Mouse (Mus musculus) v-Abl transformed pro-B cells (cell line): ENCODE data around the gene Prss57.

Experiments used
- in situ Hi-C, 2 experiments: fragments of 400-800 bp; cut with MboI; formaldehyde crosslinking; loops; one replicate each; pipeline ENCODE4 v1.15.1; 2025; ENCODE audit not compliant: unreplicated experiment in 2 of 2

Prss57 gene

DNA sequence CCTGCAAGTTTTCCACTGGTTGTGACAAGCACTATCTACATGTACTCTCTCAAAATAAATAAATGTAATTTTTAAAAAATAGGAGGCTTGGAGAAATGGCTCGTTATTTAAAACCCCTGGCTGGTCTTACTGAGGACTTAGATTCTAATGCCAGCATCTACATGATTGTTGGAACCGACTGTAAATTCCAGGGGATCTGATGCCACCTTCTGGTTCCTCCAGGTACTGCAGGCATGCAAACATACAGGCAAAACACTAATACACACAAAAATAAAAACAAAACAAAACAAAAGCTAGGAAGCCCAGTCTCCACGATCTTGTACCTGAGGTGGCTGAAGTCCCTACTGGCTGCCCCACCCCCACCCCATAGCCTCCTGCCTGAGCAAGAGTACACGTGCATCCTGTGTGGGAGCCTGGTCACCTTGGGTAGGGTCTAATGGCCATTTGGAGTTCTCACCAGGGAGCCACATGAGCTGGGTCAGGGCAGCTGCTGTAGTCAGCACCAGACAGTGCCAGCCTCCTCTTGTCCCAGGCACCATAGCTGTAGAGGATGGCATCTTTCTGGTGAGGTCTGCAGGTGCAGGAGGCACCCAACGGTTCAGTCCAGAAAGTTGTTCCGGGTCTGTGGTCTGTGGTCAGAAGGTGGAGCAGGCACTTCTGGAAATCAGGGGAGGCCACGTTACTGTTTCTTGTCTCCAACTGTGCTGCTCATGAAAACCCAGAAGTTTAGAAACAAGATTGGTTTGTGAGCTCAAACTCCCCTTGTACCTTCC, 2.2 kb downstream of the Prss57 start:
- in situ Hi-C loops = loop anchor here in 1 of 2 experiments (10.0 kb wide), 1 partner anchor 94 kb away; no protein-coding TSS in a partner anchor

- in situ Hi-C loops = loop anchor here in 1 of 2 experiments (10.0 kb wide), 1 partner anchor 89 kb away; no protein-coding TSS in a partner anchor
Measured at GRCm38 (mm10) chr10:79783920-79784800, 6.6 kb downstream of the Prss57 start.

GRCm38 (mm10) chr10:79783050-79783449, 7.7 kb downstream of the Prss57 start:
- in situ Hi-C loops = loop anchor here in 1 of 2 experiments (10.0 kb wide), 1 partner anchor 88 kb away; no protein-coding TSS in a partner anchor

GRCm38 (mm10) chr10:79781956-79782355, 8.8 kb downstream of the Prss57 start:
- in situ Hi-C loops = loop anchor here in 1 of 2 experiments (10.0 kb wide), 1 partner anchor 87 kb away; no protein-coding TSS in a partner anchor

- in situ Hi-C loops = loop anchor here in 1 of 2 experiments (10.0 kb wide), 1 partner anchor 86 kb away; no protein-coding TSS in a partner anchor
Measured at GRCm38 (mm10) chr10:79781139-79781538, 9.6 kb downstream of the Prss57 start.

- in situ Hi-C loops = loop anchor here in 1 of 2 experiments (10.0 kb wide), 1 partner anchor 86 kb away; no protein-coding TSS in a partner anchor
Measured at GRCm38 (mm10) chr10:79780664-79781015, 10.1 kb downstream of the Prss57 start.

DNA sequence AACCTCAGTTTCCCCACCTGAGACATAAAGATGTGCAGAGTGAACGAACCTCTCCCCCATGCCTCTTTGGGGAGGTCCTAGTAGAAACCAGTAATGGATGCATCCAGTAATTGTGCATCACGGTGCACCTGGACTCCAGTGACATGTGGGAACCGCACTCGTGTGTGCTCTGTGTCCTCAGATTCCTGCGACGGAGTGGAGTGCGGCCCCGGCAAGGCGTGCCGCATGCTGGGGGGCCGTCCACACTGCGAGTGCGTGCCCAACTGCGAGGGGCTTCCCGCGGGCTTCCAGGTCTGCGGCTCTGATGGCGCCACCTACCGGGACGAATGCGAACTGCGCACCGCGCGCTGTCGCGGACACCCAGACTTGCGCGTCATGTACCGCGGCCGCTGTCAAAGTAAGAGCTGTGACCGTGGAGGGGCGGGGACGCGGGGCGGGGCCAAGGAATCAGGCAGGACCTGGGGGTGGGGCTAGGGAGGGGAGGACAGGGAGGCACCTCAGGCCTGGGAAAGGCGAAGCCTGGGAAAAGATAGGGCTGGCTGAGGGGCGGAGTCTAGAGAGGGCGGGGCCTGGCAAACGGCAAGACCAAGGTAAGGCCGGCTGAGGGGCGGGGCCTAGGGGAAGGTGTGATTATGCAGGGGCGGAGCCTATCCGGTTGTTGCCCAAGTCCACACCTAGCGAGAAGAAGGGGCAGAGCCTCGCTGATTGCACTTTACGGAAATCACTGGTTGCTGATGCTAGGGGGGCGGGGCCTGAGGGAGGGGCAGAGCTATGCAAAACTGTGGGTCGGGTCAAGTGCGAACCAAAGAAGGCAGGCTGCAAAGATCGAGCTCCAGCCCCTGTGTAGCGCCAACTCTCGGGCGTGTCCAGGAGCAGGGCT, 10.7 kb downstream of the Prss57 start:
- in situ Hi-C loops = loop anchor here (5.0 to 10.0 kb wide), 2 partner anchors 32 to 85 kb away; no protein-coding TSS in a partner anchor

- in situ Hi-C loops = loop anchor here in 1 of 2 experiments (5.0 kb wide), 1 partner anchor 33 kb away; no protein-coding TSS in a partner anchor
Measured at GRCm38 (mm10) chr10:79779193-79779592, 11.6 kb downstream of the Prss57 start.

DNA sequence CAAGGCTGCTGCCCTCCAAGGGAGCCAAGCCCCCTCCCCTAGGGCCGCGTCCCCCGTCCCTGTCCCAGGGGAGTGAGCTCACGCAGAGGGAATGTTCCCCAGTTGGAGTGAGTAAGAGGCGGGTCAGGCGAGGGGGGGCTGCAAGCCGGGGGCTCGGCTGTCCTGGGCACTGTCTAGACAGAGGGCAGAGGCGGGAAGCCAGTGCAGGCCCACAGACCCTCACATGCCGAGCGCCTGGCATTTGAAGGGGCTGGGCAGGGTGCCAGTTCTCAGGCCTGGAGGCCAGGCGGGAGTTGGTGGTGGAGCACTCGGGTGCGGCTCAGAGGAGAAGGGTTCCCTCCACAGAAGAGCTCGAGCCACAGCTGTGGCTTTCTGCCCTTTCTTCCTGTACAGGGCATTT, 12.8 kb downstream of the Prss57 start:
- in situ Hi-C loops = loop anchor here in 1 of 2 experiments (5.0 kb wide), 1 partner anchor 34 kb away; no protein-coding TSS in a partner anchor

DNA sequence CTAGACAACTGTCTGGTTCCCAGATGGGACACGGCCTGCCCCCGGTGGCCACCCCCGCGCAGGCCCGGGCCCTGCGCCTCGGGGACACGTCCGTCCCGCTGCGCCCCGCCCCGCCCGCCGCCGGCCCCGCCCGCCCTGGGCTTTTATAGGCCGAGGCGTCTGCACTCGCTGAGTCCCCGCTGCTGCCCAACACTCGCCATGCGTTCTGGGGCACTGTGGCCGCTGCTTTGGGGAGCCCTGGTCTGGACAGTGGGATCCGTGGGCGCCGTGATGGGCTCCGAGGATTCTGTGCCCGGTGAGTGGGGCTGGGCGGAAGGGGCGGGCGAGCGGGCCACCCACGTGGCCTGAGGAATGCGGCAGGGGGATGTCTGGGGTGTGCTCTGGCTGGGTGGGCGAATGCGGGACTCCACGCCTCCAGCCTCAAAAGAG, 13.6 kb downstream of the Prss57 start, which contains the start of gene Fstl3:
TSS of gene Fstl3 (plus strand) at position 170 of the 429 bp plus-strand sequence.
- in situ Hi-C loops = loop anchor here in 1 of 2 experiments (5.0 kb wide), 1 partner anchor 35 kb away; no protein-coding TSS in a partner anchor

DNA sequence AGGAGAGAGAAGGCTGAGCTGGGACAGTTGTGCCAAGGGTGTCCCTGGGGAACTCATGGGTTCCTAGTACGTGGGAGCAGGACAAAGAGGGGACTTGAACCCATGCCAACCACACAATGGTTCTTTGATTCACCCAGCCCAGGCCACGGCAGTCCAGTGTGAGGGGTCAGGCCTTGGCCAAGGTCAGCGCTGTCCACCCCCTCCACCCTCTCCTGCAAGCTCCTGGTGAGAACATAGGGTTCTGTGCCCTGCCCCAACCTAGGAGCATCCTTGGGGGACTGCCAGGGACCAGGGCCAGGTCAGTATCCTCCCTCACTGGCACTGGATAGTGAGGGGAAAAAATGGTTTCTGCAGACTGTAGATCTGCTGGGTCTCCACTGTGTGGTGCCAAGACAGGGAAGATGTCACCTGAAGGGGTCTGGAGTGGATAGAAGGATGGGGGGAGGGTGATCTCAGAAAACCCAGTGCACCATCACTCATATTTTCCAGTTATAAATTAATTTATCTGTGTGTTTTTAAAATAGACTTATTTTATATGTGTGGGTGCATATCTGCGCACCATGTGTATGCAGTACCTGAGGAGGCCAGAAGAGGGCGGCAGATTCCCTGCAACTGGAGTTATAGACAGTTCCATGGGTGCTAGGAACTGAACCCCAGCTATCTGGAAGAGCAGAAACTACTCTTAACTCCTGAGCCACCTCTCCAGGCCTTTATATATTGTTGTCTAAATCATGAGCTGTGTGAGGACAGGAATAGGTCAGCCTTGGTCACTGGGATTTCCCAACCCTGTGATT, 16.1 kb downstream of the Prss57 start:
- in situ Hi-C loops = loop anchor here (5.0 kb wide), 2 partner anchors 38 to 43 kb away; no protein-coding TSS in a partner anchor

DNA sequence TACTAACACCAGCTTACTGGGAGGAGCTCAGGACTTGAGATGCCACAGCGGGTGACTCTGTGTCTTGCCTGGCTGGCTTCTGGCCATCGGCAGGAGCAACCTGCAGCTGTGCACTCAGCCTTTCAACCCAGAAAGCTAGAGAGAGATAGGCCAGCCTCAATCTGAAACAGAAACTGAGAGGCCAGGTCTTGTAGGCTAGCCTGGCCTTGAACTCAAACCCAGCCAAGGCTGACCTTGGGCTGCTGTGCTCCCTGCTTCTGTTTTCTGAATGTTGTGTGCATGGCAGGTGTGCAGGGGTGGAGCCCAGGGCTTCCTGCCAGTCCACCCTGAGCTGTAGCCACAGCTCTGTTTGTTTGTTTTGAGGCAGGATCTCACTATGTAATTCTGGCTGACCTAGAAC, 17.6 kb downstream of the Prss57 start:
- in situ Hi-C loops = loop anchor here in 1 of 2 experiments (5.0 kb wide), 1 partner anchor 44 kb away; no protein-coding TSS in a partner anchor

DNA sequence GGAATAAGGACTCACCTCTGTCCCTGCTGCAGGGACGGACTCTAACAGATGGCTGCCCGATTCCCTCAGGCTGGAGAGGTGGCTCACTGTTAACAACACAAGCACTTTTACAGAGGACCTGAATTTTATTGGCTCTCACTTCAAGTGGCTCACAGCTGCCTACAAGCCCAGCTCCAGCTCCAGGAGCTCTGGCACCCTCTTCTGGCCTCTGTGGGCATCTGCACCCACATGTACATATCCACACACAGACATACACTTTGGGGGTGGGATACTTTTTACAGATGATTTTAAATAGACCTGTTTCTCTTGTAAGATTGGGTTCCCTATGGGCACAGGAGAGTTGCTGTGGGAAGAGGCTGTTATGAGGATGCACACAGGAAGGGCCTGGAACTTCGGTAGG, 18.4 kb downstream of the Prss57 start:
- in situ Hi-C loops = loop anchor here in 1 of 2 experiments (5.0 kb wide), 1 partner anchor 45 kb away; no protein-coding TSS in a partner anchor

- in situ Hi-C loops = no loop called here
Measured at GRCm38 (mm10) chr10:79769329-79769728, 21.4 kb downstream of the Prss57 start.

- in situ Hi-C loops = no loop called here
Measured at GRCm38 (mm10) chr10:79768400-79768799, 22.4 kb downstream of the Prss57 start.

DNA sequence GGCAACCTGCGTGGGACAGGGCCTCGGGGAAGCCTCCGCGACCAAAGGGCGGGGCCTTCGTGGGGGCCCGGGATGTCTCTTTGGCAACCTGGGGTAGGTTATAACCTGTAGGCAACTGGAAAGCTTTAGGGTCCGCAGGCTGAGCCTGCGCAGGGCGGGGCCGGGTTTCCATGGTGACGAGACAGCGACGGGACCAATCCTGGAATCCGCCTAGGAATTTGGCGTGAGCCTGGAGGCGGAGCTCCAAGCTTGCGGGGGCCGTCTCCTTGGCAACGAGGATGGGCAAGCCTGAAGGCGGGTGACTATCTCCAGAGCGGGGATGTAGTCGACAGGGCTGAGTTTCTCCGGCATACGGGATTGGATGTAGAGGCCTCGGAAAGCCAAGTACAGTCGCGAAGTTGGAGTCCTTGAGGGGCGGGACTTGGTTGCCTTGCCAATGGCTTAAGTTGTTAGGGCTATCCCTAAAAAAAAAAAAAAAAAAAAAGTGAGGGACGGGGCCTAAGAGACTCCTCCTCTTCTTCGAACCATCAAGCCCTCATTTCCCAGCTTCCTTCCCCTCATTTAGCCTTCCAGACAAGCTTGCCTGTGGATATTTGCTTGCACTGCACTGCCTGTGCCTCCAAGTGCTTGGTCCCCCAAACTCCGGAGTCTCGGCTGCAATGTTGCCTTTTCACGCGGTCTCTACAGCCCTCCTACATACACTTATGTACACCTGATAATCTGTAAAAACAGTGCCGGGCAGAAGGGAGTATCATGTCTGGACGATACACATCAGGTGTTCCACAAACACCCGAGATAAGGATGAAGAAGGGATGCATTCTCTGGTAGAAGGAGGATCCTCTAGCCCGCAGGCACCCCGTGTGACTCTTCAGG, 23.2 kb downstream of the Prss57 start:
- in situ Hi-C loops = no loop called here

- in situ Hi-C loops = no loop called here
Measured at GRCm38 (mm10) chr10:79766508-79767325, 24.0 kb downstream of the Prss57 start, which contains the start of gene Rnf126. Gene Rnf126 (minus strand): TSS chr10:79766952.
